Mouse (Mus musculus) thymus, adult 18-20 months (tissue): Measurements from ENCODE around the gene Abraxas1.

Experiments
- DNase-seq, 2 experiments: peaks; one replicate each; pipeline ENCODE4 v3.0.0; 2022; ENCODE audit warnings: mixed read lengths in 2 of 2

The Abraxas1 gene

GRCm38 (mm10) chr5:100821375-100821774 is 610 bp upstream of the Abraxas1 start:
- no peak for DNase-seq

- no peak for DNase-seq
Measured at GRCm38 (mm10) chr5:100819568-100820480, 941 bp downstream of the Abraxas1 start.

GRCm38 (mm10) chr5:100818341-100818740 is 2.4 kb downstream of the Abraxas1 start:
- DNase-seq: no peak

- DNase-seq: peak; percentile 83 to 87
Measured at GRCm38 (mm10) chr5:100798165-100798860, 22.5 kb downstream of the Abraxas1 start, which contains the start of the genes Helq and Mrps18c. Gene Helq (minus strand): TSS chr5:100798598. Gene Mrps18c (plus strand): TSS chr5:100798627.

GRCm38 (mm10) chr5:100794084-100794483 is 26.7 kb downstream of the Abraxas1 start:
- DNase-seq: no peak

GRCm38 (mm10) chr5:100792261-100792660 is 28.5 kb downstream of the Abraxas1 start:
- DNase-seq: no peak

GRCm38 (mm10) chr5:100787527-100787926 is 33.2 kb downstream of the Abraxas1 start:
- no peak for DNase-seq

- no peak for DNase-seq
Measured at GRCm38 (mm10) chr5:100779002-100779401, 41.8 kb downstream of the Abraxas1 start.

GRCm38 (mm10) chr5:100776900-100777299 is 43.9 kb downstream of the Abraxas1 start:
- DNase-seq: no peak

- DNase-seq: no peak
Measured at GRCm38 (mm10) chr5:100775778-100776404, 44.9 kb downstream of the Abraxas1 start.

- DNase-seq: no peak
Measured at GRCm38 (mm10) chr5:100771575-100771974, 49.2 kb downstream of the Abraxas1 start.

GRCm38 (mm10) chr5:100766026-100766425 is 54.7 kb downstream of the Abraxas1 start:
- no peak for DNase-seq

- DNase-seq: no peak
Measured at GRCm38 (mm10) chr5:100761736-100762135, 59.0 kb downstream of the Abraxas1 start.

- no peak for DNase-seq
Measured at GRCm38 (mm10) chr5:100760049-100760663, 60.6 kb downstream of the Abraxas1 start.

GRCm38 (mm10) chr5:100758121-100758520 is 62.6 kb downstream of the Abraxas1 start:
- no peak for DNase-seq
